29 mouse cellular contexts compared by ENCODE assay signal in genomic region chr19:8604536-8605240, GRCm38 (mm10). TPM values are rescaled to one million over a fixed set of nuclear protein-coding genes. Genes with fewer than 3 reads are reported as not detected.
DNase-seq lines count a peak whose midpoint lies in the region; ATAC-seq and TF ChIP-seq lines count a peak whose summit lies in the region.
"Had no signal": no experiment of that assay in that cellular context is flagged by ENCODE, and none has a peak within 500 bp of the region (broad histone marks: within the 10 kb centered on the region; RNA-seq: fewer than 3 reads in every experiment).

No protein-coding gene starts in this region.

- ATAC-seq in kidney, embryonic 15.5 days (replicated peaks; ENCODE audit: low FRiP score), result peak; percentile 29; the same call in 1 of the 2 replicates
- ATAC-seq in liver, postnatal 0 days, result peak; percentile 2; the same call in 1 of the 2 replicates
- no peak for ATAC-seq in liver, embryonic 12.5 days
- ATAC-seq: CD4-positive, CD25-positive, alpha-beta regulatory T cell, adult 4 months; forebrain, embryonic 15.5 days had no signal

- no peak overlapping the region for H3K4me2 ChIP-seq in kidney, embryonic 15.5 days
- no peak overlapping the region for H3K4me2 ChIP-seq in liver, postnatal 0 days (ENCODE audit: low read depth, low read length)
- H3K4me2 ChIP-seq in liver, embryonic 12.5 days, result no peak overlapping the region
- H3K4me2 ChIP-seq: embryonic facial prominence, embryonic 13.5 days; forebrain, embryonic 12.5 days; forebrain, embryonic 15.5 days; heart, embryonic 12.5 days; heart, embryonic 15.5 days had no signal

- no peaks in the 10 kb centered on the region; the same call in 1 of the 2 replicates for H3K4me1 ChIP-seq in kidney, embryonic 15.5 days
- H3K4me1 ChIP-seq in liver, postnatal 0 days (ENCODE audit: insufficient read depth), result peaks cover 34% of the 10 kb centered on the region
- H3K4me1 ChIP-seq in liver, embryonic 12.5 days, result peaks cover 51% of the 10 kb centered on the region
- H3K4me1 ChIP-seq: embryonic facial prominence, embryonic 10.5 days; embryonic facial prominence, embryonic 13.5 days; forebrain, embryonic 12.5 days; forebrain, embryonic 15.5 days; hindbrain, embryonic 10.5 days had no signal

- no peaks in the 10 kb centered on the region for H3K27me3 ChIP-seq in kidney, embryonic 15.5 days
- H3K27me3 ChIP-seq in liver, postnatal 0 days (ENCODE audit: insufficient read depth, low read length), result no peaks in the 10 kb centered on the region
- H3K27me3 ChIP-seq in liver, embryonic 12.5 days (replicated peaks), result peaks cover 21% of the 10 kb centered on the region
- H3K27me3 ChIP-seq: embryonic facial prominence, embryonic 13.5 days; forebrain, embryonic 12.5 days; forebrain, embryonic 15.5 days; heart, embryonic 12.5 days; heart, embryonic 15.5 days had no signal

- no peak for TF ChIP-seq CTCF in liver, postnatal 0 days (IDR thresholded peaks at IDR 0.05; ENCODE audit: low read depth)

- H3K9me3 ChIP-seq in kidney, embryonic 15.5 days (replicated peaks), result no peaks in the 10 kb centered on the region
- no peaks in the 10 kb centered on the region for H3K9me3 ChIP-seq in liver, postnatal 0 days (ENCODE audit: low read length)
- no peaks in the 10 kb centered on the region for H3K9me3 ChIP-seq in liver, embryonic 12.5 days (replicated peaks)
- H3K9me3 ChIP-seq: embryonic facial prominence, embryonic 10.5 days; embryonic facial prominence, embryonic 13.5 days; forebrain, embryonic 12.5 days; forebrain, embryonic 15.5 days; heart, embryonic 12.5 days; heart, embryonic 15.5 days; hindbrain, embryonic 10.5 days had no signal

- TF ChIP-seq EP300 in liver, postnatal 0 days (IDR thresholded peaks at IDR 0.05; ENCODE audit: low read depth), result no peak

- no peak overlapping the region for H3K27ac ChIP-seq in kidney, embryonic 15.5 days
- no peak overlapping the region for H3K27ac ChIP-seq in liver, postnatal 0 days (ENCODE audit: low read depth)
- H3K27ac ChIP-seq in liver, embryonic 12.5 days, result no peak overlapping the region
- H3K27ac ChIP-seq: embryonic facial prominence, embryonic 10.5 days; embryonic facial prominence, embryonic 13.5 days; forebrain, embryonic 12.5 days; forebrain, embryonic 15.5 days; heart, embryonic 15.5 days; hindbrain, embryonic 10.5 days had no signal

- DNase-seq in kidney, adult 9 months, result no peak
- peak; percentile 21 for DNase-seq in kidney, postnatal 10 days
- DNase-seq in kidney, adult 11 months, result no peak
- no peak for DNase-seq in liver, postnatal 0 days
- peak; percentile 68 for DNase-seq in yolk sac, embryonic 10.5 days (ENCODE audit: low spot score)
- no peak for DNase-seq in natural killer cell, adult 2 months (ENCODE audit: low spot score in 2 of 2)
- DNase-seq: adrenal gland, adult 2 months; adrenal gland, postnatal 14 days; cerebellum, adult 11 months; cerebellum, adult 2 months; cerebellum, postnatal 36 days; embryo, embryonic 11 days; gastrocnemius, postnatal 25 days; heart, adult 18-20 months; heart, postnatal 10 days; heart, postnatal 36 days had no signal

- no peak overlapping the region for H3K4me3 ChIP-seq in kidney, embryonic 15.5 days (replicated peaks)
- H3K4me3 ChIP-seq in liver, postnatal 0 days (ENCODE audit: low read depth, low read length), result no peak overlapping the region
- no peak overlapping the region for H3K4me3 ChIP-seq in liver, embryonic 12.5 days
- H3K4me3 ChIP-seq: embryonic facial prominence, embryonic 10.5 days; embryonic facial prominence, embryonic 13.5 days; erythroblast, embryonic 14.5 days; forebrain, embryonic 12.5 days; forebrain, embryonic 15.5 days; heart, embryonic 12.5 days; heart, embryonic 15.5 days; hindbrain, embryonic 10.5 days had no signal

- no peak overlapping the region for H3K9ac ChIP-seq in kidney, embryonic 15.5 days
- no peak overlapping the region for H3K9ac ChIP-seq in liver, postnatal 0 days (replicated peaks)
- H3K9ac ChIP-seq in liver, embryonic 12.5 days, result no peak overlapping the region
- H3K9ac ChIP-seq: embryonic facial prominence, embryonic 13.5 days; forebrain, embryonic 12.5 days; forebrain, embryonic 15.5 days; heart, embryonic 12.5 days; heart, embryonic 15.5 days had no signal

- WGBS in kidney, embryonic 15.5 days, result 92% methylated on average over 8 of the region's 8 CpGs
- WGBS in liver, postnatal 0 days (ENCODE audit: insufficient replicate concordance), result 87% methylated on average over 8 of the region's 8 CpGs
- 87% methylated on average over 8 of the region's 8 CpGs for WGBS in liver, embryonic 12.5 days (ENCODE audit: insufficient replicate concordance)

- no peaks in the 10 kb centered on the region for H3K36me3 ChIP-seq in kidney, embryonic 15.5 days
- H3K36me3 ChIP-seq in liver, postnatal 0 days (replicated peaks; ENCODE audit: insufficient read depth, low read length), result no peaks in the 10 kb centered on the region
- no peaks in the 10 kb centered on the region for H3K36me3 ChIP-seq in liver, embryonic 12.5 days
- H3K36me3 ChIP-seq: embryonic facial prominence, embryonic 10.5 days; embryonic facial prominence, embryonic 13.5 days; forebrain, embryonic 12.5 days; forebrain, embryonic 15.5 days; heart, embryonic 12.5 days; heart, embryonic 15.5 days; hindbrain, embryonic 10.5 days had no signal

RNA-seq across cellular contexts. Expression of gene Slc22a6, which starts 13.2 kb away (rescaled TPM):
- 21.6 and 26.5 TPM in 2 replicates for polyA plus RNA-seq in kidney, embryonic 15.5 days (2015; fragmentation: Nextera tagmentation; extraction: Ambion mirVana)
- polyA plus RNA-seq in liver, postnatal 0 days (2015; fragmentation: Nextera tagmentation; extraction: Ambion mirVana), result not detected in 2 replicates
- polyA plus RNA-seq in liver, embryonic 12.5 days (2016; fragmentation: Nextera tagmentation; extraction: Ambion mirVana), result not detected in 2 replicates
- polyA plus RNA-seq: adrenal gland, adult 2 months; C2C12; CD4-positive, CD25-positive, alpha-beta regulatory T cell, adult 4 months; erythroblast, embryonic 14.5 days; gonadal fat pad, adult 2 months; heart, embryonic 12.5 days; heart, embryonic 15.5 days had no signal

RNA-seq across cellular contexts. Expression of gene Slc22a8, which starts 13.6 kb away (rescaled TPM):
- polyA plus RNA-seq in kidney, embryonic 15.5 days (2015; fragmentation: Nextera tagmentation; extraction: Ambion mirVana), result 6.8 and 8.3 TPM in 2 replicates
- 0.27 TPM in 2 replicates for polyA plus RNA-seq in liver, postnatal 0 days (2015; fragmentation: Nextera tagmentation; extraction: Ambion mirVana)
- polyA plus RNA-seq in liver, embryonic 12.5 days (2016; fragmentation: Nextera tagmentation; extraction: Ambion mirVana), result 1.6 and 1.7 TPM in 2 replicates
- polyA plus RNA-seq: C2C12; embryonic facial prominence, embryonic 10.5 days; embryonic facial prominence, embryonic 13.5 days; erythroblast, embryonic 14.5 days; heart, embryonic 12.5 days had no signal

RNA-seq across cellular contexts. Expression of gene Chrm1, which starts 58.9 kb away (rescaled TPM):
- polyA plus RNA-seq in kidney, embryonic 15.5 days (2015; fragmentation: Nextera tagmentation; extraction: Ambion mirVana), result 0.06 and 0.14 TPM in 2 replicates
- not detected in 2 replicates for polyA plus RNA-seq in liver, postnatal 0 days (2015; fragmentation: Nextera tagmentation; extraction: Ambion mirVana)
- polyA plus RNA-seq in liver, embryonic 12.5 days (2016; fragmentation: Nextera tagmentation; extraction: Ambion mirVana), result not detected in 2 replicates
- polyA plus RNA-seq: C2C12; CD4-positive, CD25-positive, alpha-beta regulatory T cell, adult 4 months; erythroblast, embryonic 14.5 days; heart, embryonic 12.5 days had no signal

Comparison
In these comparisons a context has a peak if more than half of its experiments do, and no peak if none do; other contexts are left out.
1. DNase-seq: peak in kidney, postnatal 10 days (single experiment) and yolk sac, embryonic 10.5 days (single experiment); none in kidney, adult 9 months (single experiment), kidney, adult 11 months (single experiment), liver, postnatal 0 days (single experiment) and natural killer cell, adult 2 months (0 of 2).
2. RNA of gene Slc22a6, which starts 13.2 kb away (polyA plus RNA-seq): 21.6 to 26.5 TPM in kidney, embryonic 15.5 days; not detected in liver, postnatal 0 days and not detected in liver, embryonic 12.5 days; every median in the first group is over 10 times any median in the second.